Mouse (Mus musculus) heart, adult 9 months (tissue): ENCODE data around the gene Ppp4r2.

Source experiments
- DNase-seq, 2 experiments: peaks; one replicate each; pipeline ENCODE4 v3.0.0; 2022; ENCODE audit warnings: low spot score in 2 of 2

Gene Ppp4r2

DNA sequence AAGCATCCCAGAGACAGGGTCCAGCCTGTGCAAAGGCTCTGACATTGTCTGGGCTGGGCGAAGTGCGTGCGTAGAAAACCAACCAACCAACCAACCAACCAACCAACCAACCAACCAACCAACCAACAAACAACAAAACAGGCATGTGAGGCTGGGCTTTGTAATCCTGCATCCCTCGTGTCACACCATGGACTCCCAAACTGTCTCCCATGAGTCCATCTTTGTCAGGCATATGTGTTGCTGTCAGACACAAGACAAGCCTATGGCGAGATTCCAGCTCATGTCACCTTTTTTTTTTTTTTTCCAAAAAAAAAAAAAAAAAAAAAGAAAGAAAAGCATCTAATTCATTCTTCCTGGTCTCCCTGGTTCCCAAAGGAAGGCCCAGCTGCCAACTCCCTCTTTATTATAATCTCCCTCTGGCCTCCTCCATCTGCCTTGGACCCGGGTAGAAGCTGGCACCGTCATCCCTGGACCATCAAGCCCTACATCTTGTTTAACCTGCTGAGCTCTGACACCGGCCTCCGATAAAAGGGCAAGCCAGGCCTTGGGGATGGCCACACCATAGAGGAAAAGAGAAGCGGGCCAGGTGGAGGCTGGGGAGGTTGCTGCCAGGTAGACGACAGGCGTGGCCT, 51.3 kb downstream of the Ppp4r2 start:
- DNase-seq, result no peak

DNA sequence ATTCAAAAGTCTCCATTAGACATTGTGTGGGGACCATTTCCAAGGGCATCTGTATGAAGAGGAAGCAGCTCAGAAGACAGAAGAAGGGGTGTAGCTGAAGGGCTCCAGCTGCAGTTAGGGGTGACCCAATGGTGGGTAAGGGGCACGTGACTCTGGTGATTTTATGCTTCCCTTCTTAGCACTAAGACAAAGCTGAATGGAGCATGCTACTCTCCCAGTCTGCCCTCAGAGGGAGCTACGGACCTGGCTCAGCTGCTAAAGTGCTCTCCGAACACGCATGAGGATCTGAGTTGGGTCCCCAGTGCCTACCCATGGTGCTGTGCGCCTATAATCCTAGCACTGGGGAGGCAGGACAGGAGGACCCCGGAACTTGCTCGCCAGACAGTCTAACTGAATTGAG, 52.0 kb downstream of the Ppp4r2 start:
- no peak for DNase-seq

DNA sequence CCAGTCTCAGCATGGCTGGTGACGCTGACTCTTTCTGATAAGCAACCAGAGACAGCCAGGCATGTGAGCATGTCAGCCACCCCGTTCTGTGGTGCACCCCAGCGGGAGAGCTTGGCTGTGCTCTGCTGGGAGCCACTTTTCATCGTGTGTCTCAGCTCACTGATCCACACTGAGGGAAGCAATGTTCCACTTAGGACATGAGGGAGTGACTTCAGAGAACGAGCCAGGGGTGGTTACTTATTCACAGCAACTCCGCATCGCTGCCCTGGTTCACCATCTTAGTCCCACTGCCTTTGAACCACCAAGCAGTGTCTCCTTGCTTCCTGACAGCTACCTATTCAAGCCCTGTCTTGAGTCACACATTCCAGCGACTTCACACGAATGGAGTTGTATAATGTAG, 53.6 kb downstream of the Ppp4r2 start:
- DNase-seq, result no peak

GRCm38 (mm10) chr6:100889340-100889739, 55.9 kb downstream of the Ppp4r2 start:
- DNase-seq, result no peak

GRCm38 (mm10) chr6:100892489-100892888, 59.1 kb downstream of the Ppp4r2 start:
- no peak for DNase-seq

DNA sequence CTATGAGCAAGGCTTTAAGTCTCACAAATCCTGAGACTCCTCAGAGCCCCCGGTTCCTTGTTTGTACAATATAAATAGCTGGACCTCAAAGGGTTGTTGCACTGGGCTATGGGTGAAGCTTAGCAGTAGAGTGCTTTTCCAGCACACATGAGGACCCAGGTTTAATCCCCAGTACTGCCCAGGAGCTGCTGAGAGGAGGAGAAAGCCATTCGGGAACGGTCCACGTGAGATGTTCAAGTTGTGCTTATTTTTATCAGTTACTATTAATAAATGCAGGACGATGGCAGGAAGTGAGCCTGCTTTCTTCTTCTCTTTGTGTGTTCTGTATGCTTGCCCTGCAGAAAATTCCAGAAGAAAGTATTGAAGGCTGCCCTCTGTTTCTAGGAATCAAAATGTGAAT, 59.7 kb downstream of the Ppp4r2 start:
- DNase-seq, result no peak

DNA sequence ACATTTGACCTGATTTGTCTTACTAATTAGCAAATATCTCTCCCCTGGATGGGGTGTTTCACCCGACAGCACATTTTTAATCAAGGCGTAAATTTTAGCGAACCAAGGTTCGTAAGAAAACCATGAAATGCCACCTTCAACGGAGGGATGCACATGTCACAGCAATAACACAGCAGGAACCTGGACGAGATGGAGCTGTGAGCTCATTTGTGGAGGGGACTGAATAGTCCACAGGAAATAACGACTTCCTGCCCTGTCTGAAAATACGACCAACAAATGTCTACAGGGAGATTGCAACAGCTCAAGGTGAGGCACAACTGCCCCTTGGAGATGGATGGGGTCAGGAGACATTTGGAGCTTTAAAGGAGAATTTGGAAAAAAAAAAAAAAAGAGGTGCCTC, 61.8 kb downstream of the Ppp4r2 start:
- DNase-seq, result no peak

GRCm38 (mm10) chr6:100896883-100897282, 63.5 kb downstream of the Ppp4r2 start:
- DNase-seq, result no peak

DNA sequence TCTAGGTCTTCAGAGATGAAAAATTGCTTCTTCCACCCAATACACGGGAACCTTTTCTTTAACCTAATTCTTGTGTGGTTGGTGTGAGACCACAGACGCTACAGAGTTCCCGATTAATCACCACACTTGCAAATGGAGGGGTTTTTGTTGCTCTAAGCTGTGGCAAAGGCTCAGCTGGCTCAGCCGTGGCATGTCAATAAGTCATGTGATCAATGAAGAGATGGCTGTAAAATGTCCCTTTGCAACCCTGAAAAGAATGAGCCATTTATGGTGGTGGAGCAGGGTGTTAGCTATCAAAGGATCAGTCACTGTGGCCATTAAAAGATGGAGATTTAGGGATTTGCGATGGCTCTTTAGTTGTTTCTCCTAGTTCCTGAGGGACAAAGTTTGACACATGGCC, 71.0 kb downstream of the Ppp4r2 start:
- DNase-seq, result no peak

- no peak for DNase-seq
These were observed 76.8 kb downstream of the Ppp4r2 start for GRCm38 (mm10) chr6:100910136-100910675.
